ENCODE assay signal across 31 mouse cellular contexts in the genomic region with DNA sequence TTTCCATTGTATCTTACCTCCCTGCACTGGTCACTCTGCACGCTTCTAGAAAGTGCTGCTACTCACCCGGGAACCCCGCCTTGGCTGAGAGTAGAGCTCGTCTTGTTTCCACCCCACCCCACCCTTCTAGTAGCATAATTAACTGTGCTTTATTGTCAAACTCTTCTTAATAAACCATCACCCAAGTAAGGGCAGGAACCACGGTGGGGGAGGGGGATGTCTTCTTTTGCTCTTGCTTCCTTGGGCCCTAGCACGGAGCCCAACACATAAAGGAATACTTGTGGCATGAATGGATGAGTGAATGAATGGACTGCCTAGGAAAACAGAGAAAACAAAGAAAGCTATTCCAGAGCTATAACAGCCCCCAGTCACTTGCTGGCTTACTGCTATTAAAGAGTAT. TPM values are rescaled to one million over a fixed set of nuclear protein-coding genes. Genes with fewer than 3 reads are reported as not detected.
DNase-seq lines count a peak whose midpoint lies in the region; ATAC-seq and TF ChIP-seq lines count a peak whose summit lies in the region.
"Had no signal": no experiment of that assay in that cellular context is flagged by ENCODE, and none has a peak within 500 bp of the region (broad histone marks: within the 10 kb centered on the region; RNA-seq: fewer than 3 reads in every experiment).

No protein-coding gene starts in this region.

- ATAC-seq in forebrain, embryonic 14.5 days = no peak
- no peak for ATAC-seq in forebrain, embryonic 12.5 days (ENCODE audit: low FRiP score)
- no peak for ATAC-seq in midbrain, embryonic 11.5 days (ENCODE audit: low FRiP score)
- ATAC-seq: hindbrain, embryonic 16.5 days; inflammation-experienced regulatory T-cells, adult 6 months; intestine, embryonic 16.5 days; Patski had no signal

- no peaks in the 10 kb centered on the region for H3K36me3 ChIP-seq in forebrain, embryonic 14.5 days (ENCODE audit: control insufficient read depth, insufficient read depth, low read length)
- no peaks in the 10 kb centered on the region for H3K36me3 ChIP-seq in forebrain, embryonic 12.5 days (replicated peaks)
- H3K36me3 ChIP-seq in midbrain, embryonic 11.5 days (ENCODE audit: control insufficient read depth, insufficient read depth, low read length) = no peaks in the 10 kb centered on the region
- no peaks in the 10 kb centered on the region for H3K36me3 ChIP-seq in midbrain, embryonic 10.5 days
- H3K36me3 ChIP-seq: embryonic facial prominence, embryonic 10.5 days; embryonic facial prominence, embryonic 13.5 days; G1E; heart, embryonic 12.5 days; heart, embryonic 15.5 days; hindbrain, embryonic 10.5 days had no signal

- H3K27me3 ChIP-seq in forebrain, embryonic 14.5 days (replicated peaks; ENCODE audit: control insufficient read depth, insufficient read depth, low read length) = no peaks in the 10 kb centered on the region
- peaks cover 47% of the 10 kb centered on the region for H3K27me3 ChIP-seq in forebrain, embryonic 12.5 days
- peaks cover 10% of the 10 kb centered on the region for H3K27me3 ChIP-seq in midbrain, embryonic 11.5 days (ENCODE audit: control insufficient read depth, insufficient read depth, low read length)
- H3K27me3 ChIP-seq in midbrain, embryonic 10.5 days (ENCODE audit: low read depth, poor library complexity, severe bottlenecking) = peaks cover 31% of the 10 kb centered on the region
- H3K27me3 ChIP-seq: CH12.LX, Patski had no signal

- no peak overlapping the region for H3K4me2 ChIP-seq in forebrain, embryonic 14.5 days (ENCODE audit: low read length)
- no peak overlapping the region for H3K4me2 ChIP-seq in forebrain, embryonic 12.5 days
- H3K4me2 ChIP-seq in midbrain, embryonic 11.5 days = no peak overlapping the region
- H3K4me2 ChIP-seq: embryonic facial prominence, embryonic 13.5 days; heart, embryonic 12.5 days; heart, embryonic 15.5 days had no signal

- no peak overlapping the region for H3K4me3 ChIP-seq in forebrain, embryonic 14.5 days (ENCODE audit: low read depth, low read length)
- H3K4me3 ChIP-seq in forebrain, embryonic 12.5 days (replicated peaks) = no peak overlapping the region
- no peak overlapping the region for H3K4me3 ChIP-seq in midbrain, embryonic 11.5 days (ENCODE audit: low read depth, low read length)
- H3K4me3 ChIP-seq in midbrain, embryonic 10.5 days = no peak overlapping the region
- H3K4me3 ChIP-seq: embryonic facial prominence, embryonic 10.5 days; embryonic facial prominence, embryonic 13.5 days; erythroblast, embryonic 14.5 days; heart, embryonic 12.5 days; heart, embryonic 15.5 days; hindbrain, embryonic 10.5 days had no signal

- TF ChIP-seq CTCF in brain, embryonic 14.5 days (IDR thresholded peaks at IDR 0.05; ENCODE audit: borderline replicate concordance, extremely low read depth, insufficient read depth, insufficient read length) = no peak

- no peaks in the 10 kb centered on the region for H3K9me3 ChIP-seq in forebrain, embryonic 14.5 days (replicated peaks; ENCODE audit: control insufficient read depth, low read length)
- H3K9me3 ChIP-seq in forebrain, embryonic 12.5 days = no peaks in the 10 kb centered on the region
- H3K9me3 ChIP-seq in midbrain, embryonic 11.5 days (ENCODE audit: control insufficient read depth, low read length) = no peaks in the 10 kb centered on the region
- no peaks in the 10 kb centered on the region for H3K9me3 ChIP-seq in midbrain, embryonic 10.5 days (replicated peaks)
- H3K9me3 ChIP-seq: embryonic facial prominence, embryonic 10.5 days; embryonic facial prominence, embryonic 13.5 days; heart, embryonic 12.5 days; heart, embryonic 15.5 days; hindbrain, embryonic 10.5 days had no signal

- no peak overlapping the region for H3K27ac ChIP-seq in forebrain, embryonic 14.5 days (ENCODE audit: low read depth, low read length)
- no peak overlapping the region for H3K27ac ChIP-seq in forebrain, embryonic 12.5 days
- no peak overlapping the region for H3K27ac ChIP-seq in midbrain, embryonic 11.5 days (ENCODE audit: low read depth, low read length)
- H3K27ac ChIP-seq in midbrain, embryonic 10.5 days (replicated peaks) = no peak overlapping the region
- H3K27ac ChIP-seq: embryonic facial prominence, embryonic 10.5 days; embryonic facial prominence, embryonic 13.5 days; heart, embryonic 15.5 days; hindbrain, embryonic 10.5 days had no signal

- WGBS in forebrain, embryonic 14.5 days = 12% methylated on average over 6 of the region's 6 CpGs
- 20% methylated on average over 6 of the region's 6 CpGs for WGBS in forebrain, embryonic 12.5 days
- 60% methylated on average over 6 of the region's 6 CpGs for WGBS in midbrain, embryonic 11.5 days
- WGBS in midbrain, embryonic 10.5 days = 60% methylated on average over 6 of the region's 6 CpGs

- peak; percentile 29 for DNase-seq in embryo, embryonic 11 days
- no peak for DNase-seq in embryo, embryonic 9.5 days (ENCODE audit: extremely low spot score)
- DNase-seq in forebrain, embryonic 14.5 days (ENCODE audit: low spot score) = peak; percentile 53
- DNase-seq in midbrain, embryonic 11.5 days (ENCODE audit: low spot score, missing footprints) = peak; percentile 78
- DNase-seq in midbrain, embryonic 10.5 days (ENCODE audit: low spot score) = no peak
- DNase-seq in brain, embryonic 14.5 days (ENCODE audit: low read depth) = peak; percentile 81
- DNase-seq: adrenal gland, postnatal 10 days; adrenal gland, postnatal 36 days; B cell, adult 2 months; cerebellum, adult 11 months; cerebellum, adult 2 months; cerebellum, adult 9-11 months; cerebellum, postnatal 25 days; gastrocnemius, postnatal 25 days; heart, adult 18-20 months; heart, postnatal 10 days; heart, postnatal 36 days; kidney, adult 18-20 months had no signal

- H3K9ac ChIP-seq in forebrain, embryonic 14.5 days (ENCODE audit: low read length) = no peak overlapping the region
- H3K9ac ChIP-seq in forebrain, embryonic 12.5 days = no peak overlapping the region
- H3K9ac ChIP-seq in midbrain, embryonic 11.5 days (ENCODE audit: low read length) = no peak overlapping the region
- H3K9ac ChIP-seq: embryonic facial prominence, embryonic 13.5 days; heart, embryonic 12.5 days; heart, embryonic 15.5 days had no signal

- TF ChIP-seq POLR2A in brain, embryonic 14.5 days (IDR thresholded peaks at IDR 0.05; ENCODE audit: borderline replicate concordance, extremely low read depth, insufficient read depth, insufficient read length, poor library complexity, severe bottlenecking) = no peak

- peaks cover 2% of the 10 kb centered on the region; the same call in 1 of the 2 replicates for H3K4me1 ChIP-seq in forebrain, embryonic 14.5 days (ENCODE audit: control insufficient read depth, insufficient read depth, low read length)
- peaks cover 18% of the 10 kb centered on the region for H3K4me1 ChIP-seq in forebrain, embryonic 12.5 days
- H3K4me1 ChIP-seq in midbrain, embryonic 11.5 days (ENCODE audit: control insufficient read depth, insufficient read depth, low read length) = peaks cover 2% of the 10 kb centered on the region; the same call in 1 of the 2 replicates
- H3K4me1 ChIP-seq in midbrain, embryonic 10.5 days = peaks cover 15% of the 10 kb centered on the region
- H3K4me1 ChIP-seq: heart, embryonic 12.5 days; heart, embryonic 15.5 days had no signal

RNA-seq across cellular contexts. Expression of a gene that starts 6.5 kb away (rescaled TPM):
- polyA plus RNA-seq in forebrain, embryonic 14.5 days (2014; fragmentation: Nextera tagmentation; extraction: Ambion mirVana) = 3.2 and 4.7 TPM in 2 replicates
- polyA plus RNA-seq in forebrain, embryonic 12.5 days (2016; fragmentation: Nextera tagmentation; extraction: Ambion mirVana) = 3.6 and 4.3 TPM in 2 replicates
- polyA plus RNA-seq in midbrain, embryonic 11.5 days (2014; fragmentation: Nextera tagmentation; extraction: Ambion mirVana) = 1.6 and 1.8 TPM in 2 replicates
- 1.00 and 1.5 TPM in 2 replicates for polyA plus RNA-seq in midbrain, embryonic 10.5 days (2016; fragmentation: Nextera tagmentation; extraction: Ambion mirVana)
- polyA plus RNA-seq in brain, embryonic 14.5 days (2012; rRNA removed) = 20.0 and 31.8 TPM in 2 replicates
- polyA plus RNA-seq: erythroblast, embryonic 14.5 days; G1E; inflammation-experienced regulatory T-cells, adult 6 months had no signal

RNA-seq across cellular contexts. Expression of a gene that starts 10.4 kb away (rescaled TPM):
- 0.27 and 0.50 TPM in 2 replicates for polyA plus RNA-seq in forebrain, embryonic 14.5 days (2014; fragmentation: Nextera tagmentation; extraction: Ambion mirVana)
- polyA plus RNA-seq in forebrain, embryonic 12.5 days (2016; fragmentation: Nextera tagmentation; extraction: Ambion mirVana) = 0.33 and 0.36 TPM in 2 replicates
- 0.75 and 0.99 TPM in 2 replicates for polyA plus RNA-seq in midbrain, embryonic 11.5 days (2014; fragmentation: Nextera tagmentation; extraction: Ambion mirVana)
- polyA plus RNA-seq in midbrain, embryonic 10.5 days (2016; fragmentation: Nextera tagmentation; extraction: Ambion mirVana) = 0.83 and 0.86 TPM in 2 replicates
- 1.1 and 1.4 TPM in 2 replicates for polyA plus RNA-seq in brain, embryonic 14.5 days (2012; rRNA removed)
- polyA plus RNA-seq: embryonic facial prominence, embryonic 13.5 days; erythroblast, embryonic 14.5 days; G1E; heart, embryonic 12.5 days; heart, embryonic 15.5 days; inflammation-experienced regulatory T-cells, adult 6 months; intestine, embryonic 16.5 days; Patski had no signal

Comparison
In these comparisons a context has a peak if more than half of its experiments do, and no peak if none do; other contexts are left out.
1. DNase-seq: peak in embryo, embryonic 11 days (single experiment), forebrain, embryonic 14.5 days (single experiment), midbrain, embryonic 11.5 days (single experiment) and brain, embryonic 14.5 days (single experiment); none in embryo, embryonic 9.5 days (single experiment) and midbrain, embryonic 10.5 days (single experiment).